Mouse (Mus musculus): Measurements from ENCODE around the gene A530032D15Rik. TPM values are rescaled to one million over a fixed set of nuclear protein-coding genes. Genes with fewer than 3 reads are reported as not detected.
"Not testable (repeated sequence)": the region's sequence is repeated elsewhere in the genome, so short reads cannot be mapped to it uniquely, and the experiment has no call there.

The A530032D15Rik gene
- not detected in 2 replicates for polyA plus RNA-seq (2014; fragmentation: Nextera tagmentation; extraction: Ambion mirVana)

DNA sequence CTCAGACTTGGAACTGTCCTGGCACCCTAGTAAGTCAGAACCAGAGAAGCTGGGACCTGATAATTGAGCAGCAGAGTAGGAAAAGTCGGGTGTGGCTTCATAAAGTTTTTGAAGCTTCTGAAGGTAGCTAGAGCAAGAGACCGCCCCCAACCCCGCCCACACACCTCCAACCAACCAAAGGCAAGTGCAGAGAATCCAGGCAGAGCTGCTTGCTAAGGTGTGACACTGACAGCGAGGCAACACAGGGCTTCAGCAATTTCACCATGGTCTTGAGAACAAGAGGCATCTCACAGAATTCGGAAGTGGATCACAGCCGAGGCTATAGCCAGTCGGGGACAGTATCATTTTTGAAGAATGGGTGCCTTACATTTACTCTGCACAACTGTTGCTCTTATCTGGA is at the start of gene A530032D15Rik:
TSS of gene A530032D15Rik (minus strand) at position 101 of the 400 bp plus-strand sequence.
- not testable (repeated sequence) for DNase-seq; ATAC-seq (ENCODE audit: low FRiP score, low TSS enrichment); H3K9me3 ChIP-seq (ENCODE audit: control insufficient read depth, low read length); H3K27me3 ChIP-seq (ENCODE audit: control insufficient read depth, insufficient read depth, low read length); H3K9ac ChIP-seq (replicated peaks; ENCODE audit: low read length); H3K4me2 ChIP-seq (ENCODE audit: low read length); H3K4me1 ChIP-seq (ENCODE audit: control insufficient read depth, insufficient read depth, low read length); H3K36me3 ChIP-seq (ENCODE audit: control insufficient read depth, insufficient read depth, low read length); H3K27ac ChIP-seq (replicated peaks; ENCODE audit: low read depth, low read length); H3K4me3 ChIP-seq (replicated peaks; ENCODE audit: low read depth, low read length)
- WGBS, result 75% methylated on average over 1 of the region's 7 CpGs

DNA sequence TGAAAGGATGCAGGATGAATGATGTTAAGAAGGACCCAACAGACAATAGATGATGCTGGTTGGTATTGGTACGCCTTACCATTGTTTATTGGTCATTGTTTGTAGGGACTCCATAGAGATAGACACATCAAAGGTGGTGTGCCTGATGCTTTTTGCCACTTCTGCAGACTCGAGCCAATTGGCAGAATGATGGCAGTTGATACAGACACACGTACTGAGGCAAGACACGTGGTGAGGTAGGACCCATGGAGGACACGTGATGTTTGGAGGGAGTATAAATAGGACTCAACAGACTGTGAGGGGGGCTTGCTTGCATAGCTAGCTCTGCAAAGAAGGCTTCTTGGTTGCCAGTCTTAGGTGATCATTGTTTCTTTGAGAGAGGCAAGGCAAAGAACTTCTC is 45.5 kb upstream of the A530032D15Rik start:
- 82% methylated on average over 4 of the region's 5 CpGs for WGBS
- not testable (repeated sequence) for H3K4me1 ChIP-seq (ENCODE audit: control insufficient read depth, insufficient read depth, low read length); H3K9me3 ChIP-seq (ENCODE audit: control insufficient read depth, low read length); H3K36me3 ChIP-seq (ENCODE audit: control insufficient read depth, insufficient read depth, low read length); H3K9ac ChIP-seq (replicated peaks; ENCODE audit: low read length); H3K27me3 ChIP-seq (ENCODE audit: control insufficient read depth, insufficient read depth, low read length); H3K4me2 ChIP-seq (ENCODE audit: low read length); DNase-seq; H3K27ac ChIP-seq (replicated peaks; ENCODE audit: low read depth, low read length); ATAC-seq (ENCODE audit: low FRiP score, low TSS enrichment); H3K4me3 ChIP-seq (replicated peaks; ENCODE audit: low read depth, low read length)

DNA sequence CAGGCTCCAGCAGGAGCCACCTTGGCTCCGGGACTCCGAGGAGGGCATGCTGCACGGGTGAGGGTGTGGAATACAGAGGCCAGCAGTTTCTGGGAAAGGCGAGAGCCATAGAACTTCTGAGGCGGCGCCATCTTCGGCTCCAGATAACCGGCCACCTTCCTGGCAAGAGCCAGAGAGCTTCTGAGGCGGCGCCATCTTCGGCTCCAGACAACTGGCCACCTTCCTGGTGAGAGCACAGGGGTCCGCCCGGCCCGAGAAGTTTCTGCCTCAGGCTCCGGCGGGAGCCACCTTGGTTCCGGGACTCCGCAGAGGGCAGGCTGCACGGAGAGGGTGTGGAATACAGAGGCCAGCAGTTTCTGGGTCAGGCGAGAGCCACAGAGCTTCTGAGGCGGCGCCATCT is 24.0 kb upstream of the A530032D15Rik start:
- not testable (repeated sequence) for H3K36me3 ChIP-seq (ENCODE audit: control insufficient read depth, insufficient read depth, low read length); H3K9me3 ChIP-seq (ENCODE audit: control insufficient read depth, low read length); H3K4me3 ChIP-seq (replicated peaks; ENCODE audit: low read depth, low read length); H3K4me1 ChIP-seq (ENCODE audit: control insufficient read depth, insufficient read depth, low read length); H3K9ac ChIP-seq (replicated peaks; ENCODE audit: low read length); H3K27me3 ChIP-seq (ENCODE audit: control insufficient read depth, insufficient read depth, low read length); H3K4me2 ChIP-seq (ENCODE audit: low read length); ATAC-seq (ENCODE audit: low FRiP score, low TSS enrichment); DNase-seq; H3K27ac ChIP-seq (replicated peaks; ENCODE audit: low read depth, low read length)
- WGBS, result 94% methylated on average over 19 of the region's 22 CpGs

DNA sequence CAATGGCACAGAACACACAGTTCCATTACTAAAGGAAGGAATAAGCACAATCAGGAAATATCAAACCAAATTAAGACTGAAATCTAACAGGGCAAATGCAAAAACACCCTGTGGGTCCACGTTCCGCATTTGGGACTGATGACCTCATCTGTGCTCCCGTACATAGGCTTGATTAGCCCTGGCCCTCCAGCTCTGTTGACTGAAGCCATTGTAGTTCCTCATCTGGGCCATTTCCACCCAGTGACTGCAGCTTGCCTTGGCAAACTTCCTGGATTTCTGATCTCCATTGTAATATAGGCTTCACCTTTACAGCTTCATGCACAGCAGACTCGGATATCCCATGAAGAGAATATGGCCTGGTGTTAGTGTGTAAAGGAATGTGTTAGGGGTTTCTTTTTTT is 12.2 kb upstream of the A530032D15Rik start:
- not testable (repeated sequence) for H3K9ac ChIP-seq (replicated peaks; ENCODE audit: low read length); H3K9me3 ChIP-seq (ENCODE audit: control insufficient read depth, low read length); H3K4me1 ChIP-seq (ENCODE audit: control insufficient read depth, insufficient read depth, low read length); DNase-seq; H3K27ac ChIP-seq (replicated peaks; ENCODE audit: low read depth, low read length); H3K4me3 ChIP-seq (replicated peaks; ENCODE audit: low read depth, low read length); ATAC-seq (ENCODE audit: low FRiP score, low TSS enrichment); H3K4me2 ChIP-seq (ENCODE audit: low read length); H3K27me3 ChIP-seq (ENCODE audit: control insufficient read depth, insufficient read depth, low read length); H3K36me3 ChIP-seq (ENCODE audit: control insufficient read depth, insufficient read depth, low read length)
- WGBS, result 89% methylated on average over 4 of the region's 4 CpGs

DNA sequence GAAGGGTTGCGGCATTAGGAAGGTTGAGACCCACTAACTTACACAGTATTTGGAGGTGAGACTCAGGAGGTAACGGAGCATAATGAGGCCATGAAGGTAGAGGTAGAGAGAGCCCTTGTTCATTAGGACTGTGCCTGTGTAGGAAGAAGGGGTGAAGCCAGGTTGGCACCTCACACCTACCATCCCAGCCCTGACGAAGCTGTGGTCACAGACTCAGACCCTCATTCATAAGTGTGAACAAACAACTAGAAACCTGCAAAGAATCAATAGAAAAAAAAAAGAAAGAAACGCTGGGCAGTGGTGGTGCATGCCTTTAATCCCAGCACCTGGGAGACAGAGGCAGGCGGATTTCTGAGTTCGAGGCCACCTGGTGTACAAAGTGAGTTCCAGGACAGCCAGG is 8.7 kb upstream of the A530032D15Rik start:
- DNase-seq; H3K4me3 ChIP-seq (replicated peaks; ENCODE audit: low read depth, low read length): not testable (repeated sequence)
- 81% methylated on average over 5 of the region's 6 CpGs for WGBS

DNA sequence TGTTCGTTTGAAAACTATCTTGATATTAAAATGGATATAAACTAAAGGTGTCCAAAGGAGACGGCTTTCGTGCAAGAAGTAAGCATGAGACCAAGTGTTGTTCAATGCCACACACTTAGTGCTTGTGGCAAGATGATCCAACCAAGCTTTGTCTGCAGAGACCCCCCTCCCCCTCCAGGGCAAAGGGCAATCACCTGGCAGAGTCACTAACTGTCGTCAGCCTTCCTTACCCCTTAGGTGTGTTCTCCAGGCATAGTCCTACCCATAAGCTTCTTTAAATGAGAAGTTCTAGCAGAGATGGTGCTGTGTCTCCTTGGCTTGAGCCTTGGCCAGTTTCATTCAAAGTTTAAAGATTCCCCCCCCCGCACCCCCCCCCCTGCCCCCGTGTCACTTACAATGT is 7.9 kb upstream of the A530032D15Rik start:
- H3K9ac ChIP-seq (replicated peaks; ENCODE audit: low read length); H3K4me3 ChIP-seq (replicated peaks; ENCODE audit: low read depth, low read length); H3K4me1 ChIP-seq (ENCODE audit: control insufficient read depth, insufficient read depth, low read length); H3K9me3 ChIP-seq (ENCODE audit: control insufficient read depth, low read length); H3K27me3 ChIP-seq (ENCODE audit: control insufficient read depth, insufficient read depth, low read length); H3K36me3 ChIP-seq (ENCODE audit: control insufficient read depth, insufficient read depth, low read length); DNase-seq; H3K27ac ChIP-seq (replicated peaks; ENCODE audit: low read depth, low read length); H3K4me2 ChIP-seq (ENCODE audit: low read length); ATAC-seq (ENCODE audit: low FRiP score, low TSS enrichment): not testable (repeated sequence)
- 62% methylated on average over 4 of the region's 6 CpGs for WGBS

More for the DNA sequence above, 8.7 kb upstream of the A530032D15Rik start:
- not testable (repeated sequence) for H3K27ac ChIP-seq (replicated peaks; ENCODE audit: low read depth, low read length); H3K36me3 ChIP-seq (ENCODE audit: control insufficient read depth, insufficient read depth, low read length); H3K9me3 ChIP-seq (ENCODE audit: control insufficient read depth, low read length); ATAC-seq (ENCODE audit: low FRiP score, low TSS enrichment); H3K4me1 ChIP-seq (ENCODE audit: control insufficient read depth, insufficient read depth, low read length); H3K27me3 ChIP-seq (ENCODE audit: control insufficient read depth, insufficient read depth, low read length); H3K9ac ChIP-seq (replicated peaks; ENCODE audit: low read length); H3K4me2 ChIP-seq (ENCODE audit: low read length)

DNA sequence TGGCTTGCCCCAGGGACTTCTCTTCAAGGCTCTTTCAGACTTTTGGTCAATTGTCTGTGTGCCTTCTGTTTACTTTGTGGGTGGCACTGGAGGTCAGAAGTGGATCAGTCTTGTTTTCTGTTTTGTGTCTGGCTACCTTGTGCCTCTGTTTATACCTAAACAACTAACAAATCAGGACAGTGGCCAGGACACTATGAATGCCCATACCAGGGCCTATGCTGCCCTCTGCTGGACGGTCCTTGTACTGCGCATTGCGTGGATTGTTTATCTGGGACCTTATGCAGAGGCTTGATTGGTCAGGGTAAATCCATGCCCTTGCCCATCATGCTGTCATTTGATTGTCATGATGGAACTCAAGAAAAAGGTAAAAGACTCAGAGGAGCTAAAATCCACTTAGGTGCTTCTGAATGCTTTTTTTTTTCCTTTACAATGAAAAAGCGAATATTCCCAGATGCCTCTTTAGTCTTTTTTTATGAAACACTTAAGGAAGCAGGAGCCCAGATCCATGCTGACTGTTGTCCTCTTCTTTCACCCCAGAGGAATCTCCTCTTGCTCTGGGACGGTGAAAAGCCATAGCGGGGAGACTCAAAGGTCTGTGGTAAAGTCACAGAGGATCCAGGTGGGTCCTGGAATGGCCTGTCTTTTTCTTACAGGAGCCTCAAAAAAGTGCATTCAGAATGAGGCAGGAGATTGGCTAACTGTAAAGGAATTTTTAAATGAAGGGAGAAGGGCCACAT is 5.2 kb upstream of the A530032D15Rik start:
- not testable (repeated sequence) for H3K36me3 ChIP-seq (ENCODE audit: control insufficient read depth, insufficient read depth, low read length); DNase-seq; H3K4me2 ChIP-seq (ENCODE audit: low read length); ATAC-seq (ENCODE audit: low FRiP score, low TSS enrichment); H3K27me3 ChIP-seq (ENCODE audit: control insufficient read depth, insufficient read depth, low read length); H3K9ac ChIP-seq (replicated peaks; ENCODE audit: low read length); H3K27ac ChIP-seq (replicated peaks; ENCODE audit: low read depth, low read length); H3K9me3 ChIP-seq (ENCODE audit: control insufficient read depth, low read length); H3K4me1 ChIP-seq (ENCODE audit: control insufficient read depth, insufficient read depth, low read length); H3K4me3 ChIP-seq (replicated peaks; ENCODE audit: low read depth, low read length)
- 56% methylated on average over 6 of the region's 6 CpGs for WGBS

DNA sequence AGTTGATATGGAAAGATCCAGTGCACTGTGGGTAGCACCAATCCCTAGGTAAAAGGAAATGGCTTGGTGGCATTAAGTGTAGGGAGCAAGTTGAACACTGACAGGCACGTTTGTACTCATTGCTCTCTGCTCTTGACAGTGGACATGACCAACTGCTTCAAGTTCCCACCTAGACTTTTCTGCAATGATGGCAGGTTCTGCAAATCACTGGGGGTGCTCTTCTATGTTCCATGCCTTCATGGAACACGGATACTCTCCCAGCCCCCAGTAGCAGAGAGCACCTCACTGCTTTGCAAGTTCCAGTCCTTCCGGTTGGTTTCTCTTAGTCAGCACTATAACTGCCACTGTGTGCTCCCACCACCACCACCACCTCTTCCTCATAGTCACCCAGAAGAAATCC is 4.4 kb upstream of the A530032D15Rik start:
- 78% methylated on average over 3 of the region's 3 CpGs for WGBS
- not testable (repeated sequence) for H3K9ac ChIP-seq (replicated peaks; ENCODE audit: low read length); H3K27ac ChIP-seq (replicated peaks; ENCODE audit: low read depth, low read length); H3K27me3 ChIP-seq (ENCODE audit: control insufficient read depth, insufficient read depth, low read length); H3K36me3 ChIP-seq (ENCODE audit: control insufficient read depth, insufficient read depth, low read length); H3K9me3 ChIP-seq (ENCODE audit: control insufficient read depth, low read length); DNase-seq; H3K4me3 ChIP-seq (replicated peaks; ENCODE audit: low read depth, low read length); H3K4me1 ChIP-seq (ENCODE audit: control insufficient read depth, insufficient read depth, low read length); H3K4me2 ChIP-seq (ENCODE audit: low read length)
- ATAC-seq (ENCODE audit: low FRiP score, low TSS enrichment), result peak; percentile 78

DNA sequence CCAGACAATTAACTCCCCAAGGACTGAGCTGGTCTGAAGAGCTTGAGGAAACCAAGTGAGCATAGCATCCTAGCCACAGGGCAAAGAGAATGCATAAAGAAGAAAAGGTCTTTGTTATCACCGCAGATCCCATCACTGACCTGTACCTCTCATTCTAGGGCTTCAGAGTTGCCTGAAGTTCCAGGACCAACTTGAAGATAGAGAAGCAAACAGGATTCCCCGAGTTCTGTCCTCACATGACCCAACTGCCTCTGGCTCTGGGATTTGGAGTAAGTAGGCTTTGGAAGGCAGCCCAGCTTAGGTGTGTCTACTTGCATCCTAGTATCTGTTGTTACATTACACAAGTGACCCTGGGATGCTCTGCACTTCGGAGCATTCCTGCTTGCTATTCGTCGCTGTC is 3.2 kb upstream of the A530032D15Rik start:
- not testable (repeated sequence) for H3K9ac ChIP-seq (replicated peaks; ENCODE audit: low read length); ATAC-seq (ENCODE audit: low FRiP score, low TSS enrichment); H3K9me3 ChIP-seq (ENCODE audit: control insufficient read depth, low read length); H3K27me3 ChIP-seq (ENCODE audit: control insufficient read depth, insufficient read depth, low read length); H3K36me3 ChIP-seq (ENCODE audit: control insufficient read depth, insufficient read depth, low read length); DNase-seq; H3K27ac ChIP-seq (replicated peaks; ENCODE audit: low read depth, low read length); H3K4me3 ChIP-seq (replicated peaks; ENCODE audit: low read depth, low read length); H3K4me1 ChIP-seq (ENCODE audit: control insufficient read depth, insufficient read depth, low read length); H3K4me2 ChIP-seq (ENCODE audit: low read length)
- 73% methylated on average over 2 of the region's 5 CpGs for WGBS
